Mouse (Mus musculus) urinary bladder, adult 2 months (tissue): ENCODE measurements around the gene Oit1. TPM values are rescaled to one million over a fixed set of nuclear protein-coding genes. Genes with fewer than 3 reads are reported as not detected.

Source experiments
- DNase-seq: peaks from one replicate; pipeline ENCODE4 v3.0.0; 2022; ENCODE audit warnings: low spot score
- polyA plus RNA-seq: library from polyadenylated mRNA; depleted of rRNA; stranded (reverse); fragments of >200 nt; gene quantifications from 2 replicates; pipeline ENCODE4 v1.2.3, GENCODE M21; 2012; rRNA removed

Gene Oit1
- polyA plus RNA-seq, 1 experiment = 48.4 TPM

DNA sequence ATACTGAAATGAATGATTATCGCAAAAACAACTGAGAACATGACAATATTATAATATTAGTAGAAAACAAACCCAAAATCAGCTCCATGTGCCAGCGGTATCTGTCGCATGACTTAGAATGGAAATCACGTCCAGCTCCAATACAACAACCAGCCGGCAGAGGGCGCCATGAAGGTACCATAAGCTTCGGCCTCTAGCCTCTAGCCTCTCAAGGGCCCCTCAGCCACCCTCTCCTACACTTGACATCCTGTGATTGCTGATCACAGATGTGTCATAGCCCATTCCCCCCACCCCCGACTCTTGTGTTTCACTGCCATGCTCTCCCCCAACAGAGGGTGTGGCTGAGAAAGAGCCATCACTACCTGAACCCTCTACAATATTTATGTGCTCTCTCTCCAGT, 78.3 kb downstream of the Oit1 start:
- DNase-seq = no peak

Other genes starting within 250 kb of the Oit1 start
- gene Pdhb, start 205.7 kb downstream of the Oit1 start, polyA plus RNA-seq = 112 and 136 TPM in 2 replicates
- 13.3 and 13.7 TPM in 2 replicates for gene Kctd6, start 164.6 kb downstream of the Oit1 start, polyA plus RNA-seq
- gene Acox2, start 119.4 kb downstream of the Oit1 start, polyA plus RNA-seq = 0.14 and 0.15 TPM in 2 replicates
- 1.5 and 1.8 TPM in 2 replicates for gene Fam107a, start 60.7 kb downstream of the Oit1 start, polyA plus RNA-seq